Mouse (Mus musculus) G1E (cell line): ENCODE results near the gene Bend7. TPM values are rescaled to one million over a fixed set of nuclear protein-coding genes. Genes with fewer than 3 reads are reported as not detected.

ENCODE experiments used
- ATAC-seq: 2 replicates; pipeline ENCODE4 v1.8.0; 2016; ENCODE audit warnings: mild to moderate bottlenecking; ENCODE audit not compliant: insufficient number of reproducible peaks, poor library complexity, low FRiP score, severe bottlenecking; ENCODE audit errors: extremely low read depth
- DNase-seq: peaks from one replicate; pipeline ENCODE4 v3.0.0; 2012; ENCODE audit warnings: low spot score
- H3K27me3 ChIP-seq: 2 replicates; pipeline ENCODE4 v1.6.1; 2012; ENCODE audit warnings: mild to moderate bottlenecking, low read length, inconsistent platforms; ENCODE audit not compliant: insufficient read depth
- H3K36me3 ChIP-seq: replicated peaks from 2 replicates; pipeline ENCODE3; 2012; ENCODE audit warnings: mild to moderate bottlenecking, inconsistent platforms
- H3K4me1 ChIP-seq: 2 replicates; pipeline ENCODE4 v1.6.1; 2012; ENCODE audit warnings: low read depth, low read length, inconsistent platforms, mixed read lengths; ENCODE audit not compliant: insufficient read depth
- H3K4me3 ChIP-seq: 2 replicates; pipeline ENCODE4 v1.5.1; 2012; ENCODE audit warnings: low read depth, mild to moderate bottlenecking, inconsistent platforms, low read length, moderate library complexity, mixed read lengths
- H3K9me3 ChIP-seq: replicated peaks from 2 replicates; pipeline ENCODE4 v1.6.1; 2012; ENCODE audit warnings: inconsistent platforms
- CTCF ChIP-seq: IDR thresholded peaks from 2 replicates; pipeline ENCODE4 v1.5.1; 2012; ENCODE audit warnings: low read depth, low read length, inconsistent platforms, mixed read lengths
- GATA1 ChIP-seq: IDR thresholded peaks from 2 replicates; pipeline ENCODE4 v1.6.1; 2012; ENCODE audit warnings: borderline replicate concordance, low read length, inconsistent platforms, mixed read lengths
- GATA2 ChIP-seq: IDR thresholded peaks from 2 replicates; pipeline ENCODE4 v1.6.1; 2012; ENCODE audit warnings: low read depth, low read length, inconsistent platforms, borderline replicate concordance
- POLR2AphosphoS5 ChIP-seq: IDR thresholded peaks from 2 replicates; pipeline ENCODE4 v1.6.1; 2012; ENCODE audit warnings: low read depth, low read length, inconsistent platforms; ENCODE audit not compliant: insufficient replicate concordance
- TAL1 ChIP-seq: conservative IDR thresholded peaks from 2 replicates; pipeline ENCODE4 v1.6.1; 2012; ENCODE audit warnings: low read depth, low read length, inconsistent platforms, mixed read lengths
- polyA plus RNA-seq: library from polyadenylated mRNA; stranded (reverse); fragments of >175 nt; gene quantifications from 2 replicates; pipeline ENCODE4 v1.2.3, GENCODE M21; 2012
- total RNA-seq, 2 experiments: library from RNA; stranded (forward) in 1 of 2; stranded (reverse) in 1 of 2; fragments of 200-1000 nt in 1 of 2; fragments of >200 nt in 1 of 2; fragmentation: Nextera tagmentation in 1 of 2; gene quantifications; 2 replicates each; pipeline ENCODE4 v1.2.3; 2014 to 2017

Bend7 gene
- 3.6 TPM in 1 of 2 replicates, not detected in the other for total RNA-seq (2014; fragmentation: Nextera tagmentation)
- total RNA-seq (2017), result 0.05 TPM in 1 of 2 replicates, not detected in the other
- not detected in 2 replicates for polyA plus RNA-seq

GRCm38 (mm10) chr2:4717769-4718661 is at the start of gene Bend7:
TSS of gene Bend7 (plus strand) at chr2:4717831.
- Histone ChIP-seq H3K36me3 (no peaks in the 10 kb centered on the region), H3K9me3 (peaks cover 5% of the 10 kb centered on the region), H3K27me3 (peaks cover 2% of the 10 kb centered on the region; the same call in 1 of the 2 replicates), H3K4me3 (no peak within 1 kb of the TSS), H3K4me1 (no peaks in the 10 kb centered on the region)
- no peak for DNase-seq
- TF ChIP-seq CTCF (no peak), POLR2AphosphoS5 (no peak), GATA1 (no peak), TAL1 (no peak), GATA2 (no peak)
- ATAC-seq, result no peak

DNA sequence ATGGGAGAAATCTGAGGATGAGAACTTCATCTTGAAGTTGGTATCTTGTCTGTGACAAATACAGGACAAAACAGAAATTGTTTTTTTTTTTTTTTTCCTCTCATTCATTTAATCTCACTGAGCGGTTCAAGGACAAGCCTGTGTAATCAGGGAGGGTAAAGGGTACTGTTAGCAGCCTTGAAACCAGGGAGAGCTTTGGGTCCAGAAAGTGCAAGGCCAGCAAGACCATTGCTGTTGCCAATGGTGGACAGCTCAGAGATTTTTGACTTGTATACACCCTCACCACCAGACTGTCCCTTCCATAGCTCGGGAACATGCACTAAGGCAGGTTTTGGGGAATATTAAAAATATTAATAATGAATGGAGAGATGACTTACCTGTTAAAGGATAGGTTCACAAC is 49.0 kb upstream of the Bend7 start:
- no peaks in the 10 kb centered on the region for H3K4me1 ChIP-seq
- ATAC-seq, result no peak
- H3K36me3 ChIP-seq, result no peaks in the 10 kb centered on the region
- TF ChIP-seq POLR2AphosphoS5 (no peak), TAL1 (no peak), GATA2 (no peak), GATA1 (no peak), CTCF (no peak)
- peaks cover 2% of the 10 kb centered on the region; the same call in 1 of the 2 replicates for H3K27me3 ChIP-seq
- H3K9me3 ChIP-seq, result no peaks in the 10 kb centered on the region
- DNase-seq, result no peak
- no peak overlapping the region for H3K4me3 ChIP-seq

GRCm38 (mm10) chr2:4669701-4670100 is 47.9 kb upstream of the Bend7 start:
- DNase-seq, result no peak
- Histone ChIP-seq H3K4me1 (no peaks in the 10 kb centered on the region), H3K9me3 (no peaks in the 10 kb centered on the region), H3K27me3 (peaks cover 2% of the 10 kb centered on the region; the same call in 1 of the 2 replicates), H3K36me3 (no peaks in the 10 kb centered on the region), H3K4me3 (no peak overlapping the region)
- no peak for ATAC-seq
- TF ChIP-seq POLR2AphosphoS5 (no peak), GATA2 (no peak), TAL1 (no peak), CTCF (no peak), GATA1 (no peak)

DNA sequence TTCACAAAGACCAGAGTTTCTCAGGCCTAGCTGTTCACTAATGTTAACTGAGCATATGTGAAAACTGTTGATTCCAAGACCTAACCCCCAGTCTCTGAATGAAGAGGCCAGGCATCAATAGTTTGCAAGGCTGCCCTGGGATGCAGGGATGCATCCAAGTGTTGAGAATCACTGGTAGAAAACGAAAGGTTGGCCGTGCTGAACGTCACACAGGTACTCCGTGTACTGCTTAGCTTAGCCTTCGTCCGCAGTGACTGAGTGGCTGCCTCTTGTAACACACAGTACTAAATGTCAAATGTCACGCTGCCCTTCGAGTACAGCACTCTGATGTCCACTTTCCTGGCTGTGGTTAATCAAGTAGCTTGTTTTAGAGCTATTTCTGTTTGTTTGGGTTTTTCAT is 46.0 kb upstream of the Bend7 start:
- Histone ChIP-seq H3K27me3 (peaks cover 2% of the 10 kb centered on the region; the same call in 1 of the 2 replicates), H3K9me3 (no peaks in the 10 kb centered on the region), H3K4me1 (no peaks in the 10 kb centered on the region), H3K36me3 (no peaks in the 10 kb centered on the region), H3K4me3 (no peak overlapping the region)
- TF ChIP-seq POLR2AphosphoS5, result no peak
- no peak for TF ChIP-seq TAL1
- TF ChIP-seq GATA1, result no peak
- no peak for TF ChIP-seq GATA2
- TF ChIP-seq CTCF, result no peak
- no peak for ATAC-seq
- DNase-seq, result no peak

DNA sequence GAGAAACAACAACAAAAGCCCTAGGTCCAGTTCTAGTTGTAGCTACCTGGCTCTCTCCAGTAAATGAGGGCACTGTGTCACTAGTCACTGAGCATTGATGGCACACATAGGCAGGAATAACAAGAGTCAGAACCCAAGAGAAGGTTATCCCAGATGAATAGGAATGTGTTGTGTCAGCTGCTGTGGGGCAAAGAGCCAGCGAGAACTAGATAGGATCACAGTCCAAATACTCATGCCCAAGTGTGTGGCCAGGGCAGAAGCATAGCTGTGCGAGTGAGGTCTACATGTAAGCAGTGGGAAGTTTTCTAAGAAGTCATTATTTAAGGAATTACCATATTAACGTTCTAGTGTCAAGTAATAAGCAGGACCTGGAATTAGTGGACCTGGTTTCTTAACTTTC is 37.7 kb upstream of the Bend7 start:
- ATAC-seq, result no peak
- no peaks in the 10 kb centered on the region for H3K36me3 ChIP-seq
- H3K4me1 ChIP-seq, result no peaks in the 10 kb centered on the region
- no peak overlapping the region for H3K4me3 ChIP-seq
- TF ChIP-seq TAL1 (no peak), GATA1 (no peak), POLR2AphosphoS5 (no peak), GATA2 (no peak), CTCF (no peak)
- H3K9me3 ChIP-seq, result no peaks in the 10 kb centered on the region
- peaks cover 4% of the 10 kb centered on the region; the same call in 1 of the 2 replicates for H3K27me3 ChIP-seq
- DNase-seq, result no peak

GRCm38 (mm10) chr2:4711262-4711661 is 6.4 kb upstream of the Bend7 start:
- H3K27me3 ChIP-seq, result no peaks in the 10 kb centered on the region
- DNase-seq (no peak), ATAC-seq (no peak)
- no peak overlapping the region for H3K4me3 ChIP-seq
- no peaks in the 10 kb centered on the region for H3K36me3 ChIP-seq
- no peaks in the 10 kb centered on the region for H3K9me3 ChIP-seq
- H3K4me1 ChIP-seq, result no peaks in the 10 kb centered on the region
- TF ChIP-seq TAL1 (no peak), GATA1 (no peak), CTCF (no peak), GATA2 (no peak), POLR2AphosphoS5 (no peak)
